Mouse (Mus musculus): ENCODE measurements around the gene Fpr1.
"Not testable (repeated sequence)": the region's sequence is repeated elsewhere in the genome, so short reads cannot be mapped to it uniquely, and the experiment has no call there.

Gene Fpr1

GRCm38 (mm10) chr17:17883840-17884239 lies at the start of gene Fpr1:
TSS of gene Fpr1 (minus strand) at chr17:17883940.
- no peak for DNase-seq (ENCODE audit: low read depth, low spot score)

- DNase-seq (ENCODE audit: low read depth, low spot score): no peak
These were observed 34.0 kb upstream of the Fpr1 start for GRCm38 (mm10) chr17:17917782-17918181.

- no peak for DNase-seq (ENCODE audit: low read depth, low spot score)
These were observed 33.6 kb upstream of the Fpr1 start for GRCm38 (mm10) chr17:17917376-17917775.

GRCm38 (mm10) chr17:17912618-17913017 lies 28.9 kb upstream of the Fpr1 start:
- DNase-seq (ENCODE audit: low read depth, low spot score): not testable (repeated sequence)

GRCm38 (mm10) chr17:17909636-17910421 lies 26.1 kb upstream of the Fpr1 start:
- peak; percentile 55 for DNase-seq (ENCODE audit: low read depth, low spot score)

GRCm38 (mm10) chr17:17900768-17901167 lies 17.0 kb upstream of the Fpr1 start:
- DNase-seq (ENCODE audit: low read depth, low spot score): no peak

- DNase-seq (ENCODE audit: low read depth, low spot score): no peak
These were observed 15.5 kb upstream of the Fpr1 start for GRCm38 (mm10) chr17:17899268-17899667.

- no peak for DNase-seq (ENCODE audit: low read depth, low spot score)
These were observed 12.3 kb upstream of the Fpr1 start for GRCm38 (mm10) chr17:17896039-17896438.

- no peak for DNase-seq (ENCODE audit: low read depth, low spot score)
These were observed 6.1 kb upstream of the Fpr1 start for GRCm38 (mm10) chr17:17889732-17890425.

GRCm38 (mm10) chr17:17887774-17888248 lies 4.1 kb upstream of the Fpr1 start, which contains the start of the genes Fpr2 and Fpr3:
TSS of gene Fpr2 (plus strand) at chr17:17887824.
TSS of gene Fpr3 (plus strand) at chr17:17887852.
- DNase-seq (ENCODE audit: low read depth, low spot score): no peak

- no peak for DNase-seq (ENCODE audit: low read depth, low spot score)
These were observed 1.1 kb downstream of the Fpr1 start for GRCm38 (mm10) chr17:17882672-17883071.

- DNase-seq (ENCODE audit: low read depth, low spot score): no peak
These were observed 4.4 kb downstream of the Fpr1 start for GRCm38 (mm10) chr17:17879347-17879746.

GRCm38 (mm10) chr17:17871697-17872096 lies 12.0 kb downstream of the Fpr1 start:
- no peak for DNase-seq (ENCODE audit: low read depth, low spot score)

- DNase-seq (ENCODE audit: low read depth, low spot score): no peak
These were observed 12.7 kb downstream of the Fpr1 start for GRCm38 (mm10) chr17:17870892-17871550.

GRCm38 (mm10) chr17:17866801-17867469 lies 16.8 kb downstream of the Fpr1 start:
- DNase-seq (ENCODE audit: low read depth, low spot score): no peak

- DNase-seq (ENCODE audit: low read depth, low spot score): no peak
These were observed 18.6 kb downstream of the Fpr1 start for GRCm38 (mm10) chr17:17865168-17865567.

- DNase-seq (ENCODE audit: low read depth, low spot score): no peak
These were observed 21.4 kb downstream of the Fpr1 start for GRCm38 (mm10) chr17:17862360-17862759.

GRCm38 (mm10) chr17:17860110-17860509 lies 23.6 kb downstream of the Fpr1 start:
- DNase-seq (ENCODE audit: low read depth, low spot score): no peak

GRCm38 (mm10) chr17:17857446-17857845 lies 26.3 kb downstream of the Fpr1 start:
- DNase-seq (ENCODE audit: low read depth, low spot score): no peak

- DNase-seq (ENCODE audit: low read depth, low spot score): no peak
These were observed 27.1 kb downstream of the Fpr1 start for GRCm38 (mm10) chr17:17856612-17857011.

GRCm38 (mm10) chr17:17855064-17855838 lies 28.5 kb downstream of the Fpr1 start, which contains the start of gene Has1:
TSS of gene Has1 (minus strand) at chr17:17855205.
- DNase-seq (ENCODE audit: low read depth, low spot score): no peak
